Mouse (Mus musculus): ENCODE data around the gene Dnlz. TPM values are rescaled to one million over a fixed set of nuclear protein-coding genes. Genes with fewer than 3 reads are reported as not detected.

The Dnlz gene
- polyA plus RNA-seq, 1 experiment from 2014 or later = 25.4 TPM

DNA sequence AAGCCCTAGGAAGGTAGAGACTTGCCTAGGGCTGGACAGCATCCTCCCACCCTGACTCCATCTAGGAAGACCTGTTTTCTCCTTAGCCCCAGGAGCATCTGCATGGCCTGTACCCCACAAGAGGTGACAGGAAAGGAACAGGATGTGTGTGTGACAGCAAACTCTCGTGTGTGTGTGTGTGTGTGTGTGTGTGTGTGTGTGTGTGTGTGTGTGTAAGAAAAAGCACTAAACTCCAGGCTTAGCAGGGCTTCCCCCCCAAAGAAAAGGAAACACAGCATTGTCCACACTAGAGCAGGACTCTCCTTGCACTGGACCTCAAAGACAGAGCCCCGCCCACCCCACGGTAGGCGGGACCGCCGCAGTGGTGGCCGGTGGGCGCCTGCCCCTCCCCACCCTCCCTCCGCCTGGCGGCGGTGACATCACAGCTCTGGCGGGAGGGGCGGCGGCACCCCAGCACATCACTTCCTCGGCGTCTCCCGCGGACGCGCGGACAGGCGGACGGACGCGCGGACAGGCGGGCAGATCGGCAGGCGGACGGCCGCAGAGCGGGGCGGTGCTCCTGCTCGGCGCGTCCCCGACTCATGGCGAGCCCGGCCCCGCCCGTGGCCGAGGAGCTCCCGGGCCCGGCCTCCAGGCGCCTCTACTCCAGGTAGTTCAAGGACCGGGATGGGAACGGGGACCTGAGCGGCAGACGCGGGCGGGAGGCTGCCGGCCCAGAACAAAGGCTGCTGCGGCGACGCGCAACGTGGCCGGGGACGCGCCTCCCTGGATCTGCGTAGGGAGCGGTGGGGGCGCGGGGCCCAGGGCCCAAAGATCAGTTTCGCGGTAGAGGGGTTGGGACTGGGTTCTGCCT is 36.6 kb downstream of the Dnlz start, which contains the start of gene Gpsm1:
TSS of gene Gpsm1 (plus strand) at position 444 of the 853 bp plus-strand sequence.
- Histone ChIP-seq H3K36me3 (ENCODE audit: control insufficient read depth, insufficient read depth, low read length) (no peaks in the 10 kb centered on the region), H3K27me3 (replicated peaks; ENCODE audit: control insufficient read depth, insufficient read depth, low read length) (no peaks in the 10 kb centered on the region), H3K9me3 (ENCODE audit: control insufficient read depth, low read length) (no peaks in the 10 kb centered on the region), H3K27ac (ENCODE audit: low read depth) (peak within 1 kb of the TSS; percentile 95), H3K4me1 (replicated peaks; ENCODE audit: control insufficient read depth, insufficient read depth, low read length) (peaks cover 39% of the 10 kb centered on the region), H3K4me3 (ENCODE audit: low read depth, low read length) (peak within 1 kb of the TSS; percentile 85), H3K9ac (ENCODE audit: low read length) (peak within 1 kb of the TSS; percentile 93), H3K4me2 (ENCODE audit: low read length) (peak within 1 kb of the TSS; percentile 96)
- peak; percentile 88 for DNase-seq (ENCODE audit: low spot score)
- WGBS = 1% methylated on average over 44 of the region's 66 CpGs
- ATAC-seq (replicated peaks; ENCODE audit: low FRiP score, low TSS enrichment, low read depth) = peak; percentile 89

DNA sequence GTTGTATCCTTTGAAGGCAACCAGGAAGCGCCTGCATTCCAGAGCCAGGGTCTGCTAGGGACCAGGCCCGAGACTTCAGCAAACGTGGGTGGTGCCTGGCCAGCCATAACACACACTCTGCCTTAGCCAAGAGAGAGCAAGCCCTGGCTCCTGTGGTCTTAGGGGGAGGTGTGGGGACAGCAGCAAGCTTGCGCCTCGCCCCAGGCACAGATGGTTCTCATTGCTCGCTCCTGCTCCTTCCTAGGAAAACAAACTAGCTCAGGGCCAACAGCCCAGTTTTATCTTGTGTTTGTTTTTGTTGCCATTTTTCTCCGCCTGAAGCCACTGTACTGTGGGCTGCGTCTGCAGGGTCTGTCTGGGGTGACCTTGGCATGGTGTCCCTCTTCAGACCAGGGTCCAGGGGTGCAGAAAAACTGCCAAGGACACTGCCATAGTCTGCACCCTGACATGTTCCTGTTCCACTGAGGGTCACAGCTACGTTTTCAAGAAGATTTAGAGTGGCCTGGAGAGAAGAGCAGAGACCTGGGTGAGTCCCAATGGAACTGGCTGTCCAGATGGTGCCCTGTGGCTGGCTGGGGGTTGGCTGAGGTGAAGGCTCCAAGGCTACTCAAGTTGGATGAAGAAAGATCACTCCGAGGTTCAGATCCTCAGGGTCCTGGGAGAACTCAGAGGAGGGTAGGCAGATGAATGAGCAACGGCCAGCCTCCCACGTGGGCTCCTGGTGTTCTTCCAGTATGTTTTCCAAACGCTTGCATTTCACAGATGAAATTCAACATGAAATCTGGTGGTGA is 37.4 kb downstream of the Dnlz start:
- Histone ChIP-seq H3K27ac (ENCODE audit: low read depth) (peak overlapping the region; percentile 95), H3K4me1 (replicated peaks; ENCODE audit: control insufficient read depth, insufficient read depth, low read length) (peaks cover 46% of the 10 kb centered on the region), H3K36me3 (ENCODE audit: control insufficient read depth, insufficient read depth, low read length) (no peaks in the 10 kb centered on the region), H3K4me3 (ENCODE audit: low read depth, low read length) (peak overlapping the region; percentile 85; the same call in 1 of the 2 replicates), H3K9me3 (ENCODE audit: control insufficient read depth, low read length) (no peaks in the 10 kb centered on the region), H3K27me3 (replicated peaks; ENCODE audit: control insufficient read depth, insufficient read depth, low read length) (no peaks in the 10 kb centered on the region), H3K9ac (ENCODE audit: low read length) (peak overlapping the region; percentile 93; the same call in 1 of the 2 replicates), H3K4me2 (ENCODE audit: low read length) (peak overlapping the region; percentile 96)
- DNase-seq (ENCODE audit: low spot score) (no peak), ATAC-seq (replicated peaks; ENCODE audit: low FRiP score, low TSS enrichment, low read depth) (no peak)
- 28% methylated on average over 13 of the region's 13 CpGs for WGBS

DNA sequence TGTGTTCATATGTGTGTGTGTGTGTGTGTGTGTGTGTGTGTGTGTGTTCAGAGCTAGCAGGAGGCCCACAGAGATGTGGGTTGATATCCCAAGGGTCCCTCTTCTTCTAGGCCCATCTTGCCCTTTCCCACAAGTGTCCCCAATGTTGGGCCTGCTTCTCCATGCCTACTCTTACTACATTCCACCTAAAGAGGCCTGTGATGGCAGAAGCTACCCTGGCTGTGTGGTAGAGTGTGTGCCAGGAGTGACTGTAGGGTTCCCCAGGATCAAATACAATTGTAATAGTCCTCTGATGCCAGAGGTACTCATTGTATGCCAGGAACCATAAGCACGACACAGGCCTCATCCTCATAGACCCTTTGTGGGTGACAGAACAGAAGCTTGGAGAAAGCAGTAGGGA is 38.5 kb downstream of the Dnlz start:
- 90% methylated on average over 1 of the region's 1 CpGs for whole genome bisulfite sequencing
- H3K27me3 ChIP-seq (replicated peaks; ENCODE audit: control insufficient read depth, insufficient read depth, low read length) = no peaks in the 10 kb centered on the region
- ATAC-seq (replicated peaks; ENCODE audit: low FRiP score, low TSS enrichment, low read depth) (no peak), DNase-seq (ENCODE audit: low spot score) (no peak)
- no peak overlapping the region for H3K4me2 ChIP-seq (ENCODE audit: low read length)
- no peaks in the 10 kb centered on the region for H3K36me3 ChIP-seq (ENCODE audit: control insufficient read depth, insufficient read depth, low read length)
- H3K4me1 ChIP-seq (replicated peaks; ENCODE audit: control insufficient read depth, insufficient read depth, low read length) = peaks cover 46% of the 10 kb centered on the region
- H3K4me3 ChIP-seq (ENCODE audit: low read depth, low read length) = no peak overlapping the region
- H3K9ac ChIP-seq (ENCODE audit: low read length) = no peak overlapping the region
- no peak overlapping the region for H3K27ac ChIP-seq (ENCODE audit: low read depth)
- no peaks in the 10 kb centered on the region for H3K9me3 ChIP-seq (ENCODE audit: control insufficient read depth, low read length)

DNA sequence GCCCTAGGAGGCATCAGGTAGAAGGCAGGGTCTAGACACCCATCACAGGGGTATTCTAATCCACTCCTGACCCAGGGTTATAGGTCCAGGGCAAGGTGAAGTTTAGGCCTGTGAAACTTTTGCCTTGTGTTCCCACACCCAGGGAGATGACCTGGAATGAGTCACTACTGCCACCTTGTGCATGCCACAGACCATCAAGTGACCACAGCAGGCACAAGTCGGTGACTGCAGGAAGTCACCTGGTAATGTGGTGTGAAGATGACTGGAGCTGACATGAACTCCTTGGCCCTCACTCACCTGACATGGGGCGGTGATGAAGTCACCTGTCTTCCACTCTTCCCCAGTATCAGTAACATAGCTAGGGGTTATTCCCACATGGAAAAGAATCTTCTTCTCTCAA is 39.1 kb downstream of the Dnlz start:
- no peak for DNase-seq (ENCODE audit: low spot score)
- Histone ChIP-seq H3K4me3 (ENCODE audit: low read depth, low read length) (no peak overlapping the region), H3K27me3 (replicated peaks; ENCODE audit: control insufficient read depth, insufficient read depth, low read length) (no peaks in the 10 kb centered on the region), H3K4me1 (replicated peaks; ENCODE audit: control insufficient read depth, insufficient read depth, low read length) (peaks cover 40% of the 10 kb centered on the region), H3K9ac (ENCODE audit: low read length) (no peak overlapping the region), H3K9me3 (ENCODE audit: control insufficient read depth, low read length) (no peaks in the 10 kb centered on the region), H3K36me3 (ENCODE audit: control insufficient read depth, insufficient read depth, low read length) (no peaks in the 10 kb centered on the region), H3K27ac (ENCODE audit: low read depth) (no peak overlapping the region), H3K4me2 (ENCODE audit: low read length) (no peak overlapping the region)
- ATAC-seq (replicated peaks; ENCODE audit: low FRiP score, low TSS enrichment, low read depth) = no peak
- WGBS = 54% methylated on average over 2 of the region's 2 CpGs

DNA sequence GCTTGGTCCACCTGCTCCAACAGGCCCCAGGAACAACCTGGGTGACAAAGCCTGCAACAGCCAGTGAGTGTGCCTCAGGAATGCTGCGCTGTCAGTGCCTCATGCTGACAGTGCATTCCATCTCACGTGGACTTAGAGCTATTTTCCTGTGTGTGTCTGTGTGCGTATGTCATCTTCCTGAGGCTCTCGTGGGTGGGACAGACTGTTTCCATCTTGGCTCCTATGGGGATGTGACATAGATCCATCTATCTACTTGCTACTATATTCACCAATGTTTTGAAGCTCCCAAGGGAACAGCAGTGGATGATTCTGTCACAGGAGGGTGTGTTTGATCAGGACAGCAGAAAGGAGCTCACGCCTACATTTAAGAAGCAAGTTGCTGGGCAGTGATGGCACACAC is 40.0 kb downstream of the Dnlz start:
- Histone ChIP-seq H3K9me3 (ENCODE audit: control insufficient read depth, low read length) (no peaks in the 10 kb centered on the region), H3K4me2 (ENCODE audit: low read length) (no peak overlapping the region), H3K27ac (ENCODE audit: low read depth) (no peak overlapping the region), H3K36me3 (ENCODE audit: control insufficient read depth, insufficient read depth, low read length) (no peaks in the 10 kb centered on the region), H3K4me1 (replicated peaks; ENCODE audit: control insufficient read depth, insufficient read depth, low read length) (peaks cover 32% of the 10 kb centered on the region), H3K9ac (ENCODE audit: low read length) (no peak overlapping the region), H3K27me3 (replicated peaks; ENCODE audit: control insufficient read depth, insufficient read depth, low read length) (no peaks in the 10 kb centered on the region), H3K4me3 (ENCODE audit: low read depth, low read length) (no peak overlapping the region)
- 68% methylated on average over 5 of the region's 5 CpGs for WGBS
- DNase-seq (ENCODE audit: low spot score) (no peak), ATAC-seq (replicated peaks; ENCODE audit: low FRiP score, low TSS enrichment, low read depth) (no peak)

DNA sequence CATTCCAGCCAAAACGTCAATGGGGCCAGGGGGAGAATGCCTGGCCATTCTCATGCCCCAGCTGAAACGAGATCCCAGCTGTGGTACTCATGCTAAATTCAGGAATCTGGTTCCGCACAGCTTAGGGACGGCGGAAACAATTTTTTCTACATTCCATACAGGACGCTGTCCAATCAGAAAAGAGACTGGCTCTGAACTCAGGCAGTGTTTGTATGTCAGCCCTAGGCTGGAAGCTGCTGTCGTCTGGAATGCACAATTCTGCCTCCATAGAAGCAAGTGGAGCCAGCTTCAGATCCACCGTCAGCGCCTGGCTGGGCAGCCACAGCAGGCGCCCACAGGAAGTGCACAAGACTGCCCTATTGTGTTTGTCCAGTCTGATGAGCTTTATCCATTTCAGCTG is 42.2 kb downstream of the Dnlz start:
- no peak overlapping the region for H3K4me2 ChIP-seq (ENCODE audit: low read length)
- H3K4me3 ChIP-seq (ENCODE audit: low read depth, low read length) = no peak overlapping the region
- H3K4me1 ChIP-seq (replicated peaks; ENCODE audit: control insufficient read depth, insufficient read depth, low read length) = peaks cover 19% of the 10 kb centered on the region
- no peak overlapping the region for H3K9ac ChIP-seq (ENCODE audit: low read length)
- WGBS = 11% methylated on average over 10 of the region's 10 CpGs
- H3K27me3 ChIP-seq (replicated peaks; ENCODE audit: control insufficient read depth, insufficient read depth, low read length) = no peaks in the 10 kb centered on the region
- H3K9me3 ChIP-seq (ENCODE audit: control insufficient read depth, low read length) = no peaks in the 10 kb centered on the region
- ATAC-seq (replicated peaks; ENCODE audit: low FRiP score, low TSS enrichment, low read depth) = peak; percentile 80
- H3K36me3 ChIP-seq (ENCODE audit: control insufficient read depth, insufficient read depth, low read length) = no peaks in the 10 kb centered on the region
- DNase-seq (ENCODE audit: low spot score) = no peak
- peak overlapping the region; percentile 92 for H3K27ac ChIP-seq (ENCODE audit: low read depth)

DNA sequence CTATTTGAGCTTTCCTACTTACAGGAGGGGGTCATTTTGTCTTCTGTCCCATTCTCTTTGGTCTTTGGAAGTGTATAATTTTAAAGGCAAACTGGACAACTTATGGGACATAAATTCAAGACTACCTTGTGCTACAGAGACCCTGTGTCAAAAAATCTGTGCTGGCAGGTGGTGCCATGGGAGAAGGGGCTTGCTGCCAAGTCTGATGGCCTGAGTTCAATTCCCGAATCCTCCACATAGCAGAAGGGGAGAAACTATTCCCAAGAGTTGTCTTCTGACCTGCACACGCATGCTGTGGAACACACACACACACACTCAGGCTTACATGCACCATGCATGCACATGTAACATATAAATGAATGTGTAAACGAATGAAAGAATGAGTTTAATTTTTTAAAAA is 45.2 kb downstream of the Dnlz start:
- no peaks in the 10 kb centered on the region for H3K9me3 ChIP-seq (ENCODE audit: control insufficient read depth, low read length)
- ATAC-seq (replicated peaks; ENCODE audit: low FRiP score, low TSS enrichment, low read depth) = no peak
- peaks cover 9% of the 10 kb centered on the region for H3K4me1 ChIP-seq (replicated peaks; ENCODE audit: control insufficient read depth, insufficient read depth, low read length)
- no peaks in the 10 kb centered on the region for H3K27me3 ChIP-seq (replicated peaks; ENCODE audit: control insufficient read depth, insufficient read depth, low read length)
- no peaks in the 10 kb centered on the region for H3K36me3 ChIP-seq (ENCODE audit: control insufficient read depth, insufficient read depth, low read length)
- 91% methylated on average over 3 of the region's 3 CpGs for WGBS
- no peak overlapping the region for H3K27ac ChIP-seq (ENCODE audit: low read depth)
- H3K9ac ChIP-seq (ENCODE audit: low read length) = no peak overlapping the region
- no peak overlapping the region for H3K4me3 ChIP-seq (ENCODE audit: low read depth, low read length)
- no peak for DNase-seq (ENCODE audit: low spot score)
- H3K4me2 ChIP-seq (ENCODE audit: low read length) = no peak overlapping the region

DNA sequence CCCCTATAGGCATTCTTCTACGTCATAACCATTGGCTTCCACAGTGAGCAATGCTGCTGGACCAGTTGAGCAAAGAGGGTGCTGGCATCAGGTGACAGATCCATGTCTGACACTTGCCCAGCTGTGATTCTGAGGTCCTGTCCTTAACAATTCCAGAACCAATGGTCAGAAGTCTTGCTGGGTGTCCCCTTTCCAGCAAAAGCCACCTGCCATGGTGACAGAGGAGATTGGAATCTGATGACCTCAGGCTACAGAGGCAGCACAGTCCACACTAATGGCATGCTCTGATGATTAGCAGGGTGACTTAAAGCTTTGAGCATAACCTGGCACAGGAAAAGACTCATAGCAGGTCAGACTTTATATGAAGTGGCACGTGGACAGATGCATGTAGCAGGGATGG is 46.4 kb downstream of the Dnlz start:
- H3K4me1 ChIP-seq (replicated peaks; ENCODE audit: control insufficient read depth, insufficient read depth, low read length) = peaks cover 9% of the 10 kb centered on the region
- no peaks in the 10 kb centered on the region for H3K27me3 ChIP-seq (replicated peaks; ENCODE audit: control insufficient read depth, insufficient read depth, low read length)
- 72% methylated on average over 2 of the region's 2 CpGs for WGBS
- no peaks in the 10 kb centered on the region for H3K36me3 ChIP-seq (ENCODE audit: control insufficient read depth, insufficient read depth, low read length)
- ATAC-seq (replicated peaks; ENCODE audit: low FRiP score, low TSS enrichment, low read depth) = no peak
- H3K4me2 ChIP-seq (ENCODE audit: low read length) = no peak overlapping the region
- no peak overlapping the region for H3K4me3 ChIP-seq (ENCODE audit: low read depth, low read length)
- no peaks in the 10 kb centered on the region for H3K9me3 ChIP-seq (ENCODE audit: control insufficient read depth, low read length)
- no peak for DNase-seq (ENCODE audit: low spot score)
- H3K9ac ChIP-seq (ENCODE audit: low read length) = no peak overlapping the region
- H3K27ac ChIP-seq (ENCODE audit: low read depth) = no peak overlapping the region
